Mouse (Mus musculus) CD4-positive, CD25-positive, alpha-beta regulatory T cell, adult 2 months (primary cell): ENCODE data around the gene Kifc3.
"Not testable (repeated sequence)": the region's sequence is repeated elsewhere in the genome, so short reads cannot be mapped to it uniquely, and the experiment has no call there.

Experiments
- DNase-seq: peaks from one replicate; pipeline ENCODE4 v3.0.0-alpha.2; 2012; ENCODE audit warnings: low read depth, low spot score

Kifc3 gene

GRCm38 (mm10) chr8:95202056-95202570, 499 bp downstream of the Kifc3 start:
- DNase-seq: no peak

- no peak for DNase-seq
Measured at GRCm38 (mm10) chr8:95201491-95201890, 1.1 kb downstream of the Kifc3 start.

DNA sequence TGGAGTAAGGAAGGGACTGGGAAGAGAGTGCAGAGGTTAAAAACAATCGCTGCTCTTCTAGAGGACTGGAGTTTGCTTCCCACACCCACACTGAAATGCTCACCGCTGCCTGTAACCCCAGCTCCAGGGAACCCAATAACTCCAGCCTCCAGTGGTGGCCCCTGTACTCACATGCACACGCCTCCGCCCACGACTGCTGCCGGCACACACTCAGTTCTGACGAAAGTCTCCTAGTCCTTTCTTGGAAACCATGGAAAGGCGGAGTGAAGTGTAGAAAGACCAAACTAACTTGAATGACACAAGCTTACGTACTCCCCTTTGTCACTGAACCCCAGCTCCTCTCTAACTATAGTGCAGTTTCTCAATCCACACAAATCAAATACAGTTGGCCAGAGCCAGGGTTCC, 2.6 kb downstream of the Kifc3 start:
- no peak for DNase-seq

DNA sequence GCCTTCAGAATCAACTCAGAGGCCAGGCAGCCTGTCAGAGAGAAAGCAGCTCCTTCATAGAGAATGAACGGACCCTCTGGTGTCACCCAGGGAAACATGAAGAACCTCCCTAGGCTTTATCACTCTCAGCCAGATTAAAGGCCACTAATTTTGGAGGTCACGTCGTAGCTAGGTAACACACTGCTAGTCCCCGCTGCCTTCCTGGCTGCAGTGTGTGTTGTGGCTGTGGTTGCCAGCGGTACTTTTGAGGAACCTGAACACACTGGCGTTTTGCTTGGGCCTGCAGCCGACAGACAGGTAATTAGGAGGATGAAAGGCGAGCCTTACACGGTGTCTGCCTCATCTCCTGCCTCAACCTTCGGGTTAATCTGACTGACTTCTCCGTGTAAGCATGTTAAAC, 6.9 kb downstream of the Kifc3 start:
- no peak for DNase-seq

DNA sequence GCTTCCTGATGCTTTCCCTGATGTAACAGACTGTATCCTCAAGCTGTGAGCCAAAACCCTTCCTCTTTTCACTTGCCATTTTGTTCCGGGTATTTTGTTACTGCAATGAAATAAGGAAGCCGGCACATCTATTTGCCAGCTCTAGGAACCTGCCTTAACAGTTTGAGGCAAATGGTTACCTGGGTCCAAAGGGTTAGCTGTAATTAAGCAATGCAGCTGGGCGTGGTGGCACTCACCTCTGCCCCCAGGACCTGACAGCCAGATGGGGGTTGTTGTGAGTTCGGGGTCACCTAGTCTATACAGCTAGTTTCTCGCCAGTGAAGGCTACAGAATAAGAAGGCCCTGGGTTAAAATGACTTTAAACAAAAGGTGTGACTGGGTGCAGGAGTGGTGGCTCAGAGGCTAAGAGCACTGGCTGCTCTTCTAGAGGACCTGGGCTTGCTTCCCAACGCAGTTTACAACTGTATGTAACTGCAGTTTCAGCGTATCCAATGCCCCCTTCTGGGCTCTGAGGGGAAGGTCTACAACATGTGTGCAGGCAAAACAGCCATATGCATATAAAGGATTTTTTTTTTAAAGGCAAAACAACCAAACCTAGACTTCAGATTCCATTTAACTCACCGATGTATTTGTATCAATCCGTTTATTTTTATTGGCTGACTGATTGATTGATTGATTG, 11.0 kb downstream of the Kifc3 start:
- DNase-seq: no peak

DNA sequence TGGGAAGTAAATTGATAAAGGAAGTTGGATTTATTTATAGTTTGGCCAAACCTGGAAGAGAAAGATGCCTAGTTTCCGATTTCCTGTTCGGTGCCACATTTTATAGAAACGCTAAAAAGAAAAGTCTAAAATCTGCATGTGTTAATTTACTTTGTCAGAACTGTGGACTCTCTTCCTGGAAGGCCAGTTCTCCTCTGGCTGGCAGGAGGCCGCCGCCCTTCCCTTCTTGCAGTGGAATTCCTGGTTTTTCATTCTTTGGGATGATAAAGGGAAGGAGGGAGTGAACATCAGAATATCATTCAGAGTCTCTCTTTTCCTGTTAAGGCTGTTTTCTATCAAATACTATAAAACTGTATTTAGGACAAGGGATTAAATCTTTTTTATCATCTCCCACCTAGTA, 15.0 kb downstream of the Kifc3 start:
- no peak for DNase-seq

GRCm38 (mm10) chr8:95185891-95186513, 16.6 kb downstream of the Kifc3 start:
- no peak for DNase-seq

- DNase-seq: no peak
Measured at GRCm38 (mm10) chr8:95185104-95185503, 17.5 kb downstream of the Kifc3 start.

DNA sequence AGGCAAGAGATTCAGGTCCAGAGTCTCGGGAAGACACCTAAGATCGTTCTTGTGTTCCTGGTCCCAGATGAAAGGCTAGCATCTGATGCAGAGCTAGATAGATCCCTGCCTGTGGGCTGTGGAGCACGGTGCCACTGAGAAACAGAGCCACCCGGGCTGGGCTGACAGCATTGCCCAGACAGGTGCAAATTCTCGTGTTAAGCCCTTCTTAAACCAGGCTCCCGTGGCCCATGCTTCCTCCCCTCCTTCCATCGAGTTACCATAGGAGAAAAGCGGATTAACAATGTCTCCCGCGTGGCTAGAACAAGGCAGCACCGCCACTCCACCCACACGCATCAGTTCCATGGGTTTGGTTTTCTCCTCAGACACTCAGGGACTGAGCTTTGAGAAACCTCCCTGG, 18.4 kb downstream of the Kifc3 start:
- DNase-seq: no peak

DNA sequence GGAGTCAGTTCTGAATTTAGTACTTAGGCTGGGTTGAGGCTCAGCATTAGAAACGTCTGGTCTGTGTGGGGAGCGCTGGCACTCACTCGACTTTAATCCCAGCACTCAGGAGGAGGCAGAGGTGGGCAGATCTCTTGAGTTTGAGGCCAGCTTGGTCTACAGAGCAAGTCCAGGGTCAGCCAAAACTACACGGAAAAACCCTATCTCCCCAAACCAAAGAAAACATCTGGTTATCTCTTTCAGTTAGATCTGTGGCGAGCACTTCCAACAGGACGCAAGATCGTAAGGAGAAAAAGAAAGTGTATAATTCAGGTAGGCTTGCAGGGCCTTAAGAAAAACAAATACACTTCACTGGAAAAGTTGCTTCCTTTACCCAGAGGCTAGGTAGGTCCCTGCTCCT, 20.8 kb downstream of the Kifc3 start:
- DNase-seq: no peak

DNA sequence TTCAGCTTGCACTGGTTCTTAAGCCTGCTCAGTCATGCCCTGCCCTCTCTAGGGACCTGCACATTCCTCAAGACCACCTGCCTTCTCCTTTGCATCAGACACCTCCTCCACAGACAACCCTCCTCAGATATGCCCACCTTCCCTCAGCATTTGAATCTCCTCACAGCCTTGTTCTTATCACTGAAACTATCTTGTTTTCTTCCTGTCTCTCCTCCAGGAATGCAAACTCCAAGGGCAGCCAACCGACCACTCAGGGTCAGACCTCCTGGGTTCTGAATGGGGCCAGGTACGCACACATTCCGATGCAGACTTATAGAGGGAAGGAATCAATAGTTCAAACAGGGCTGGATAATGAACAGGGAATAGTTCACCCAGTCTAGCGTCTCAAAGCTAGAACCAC, 24.4 kb downstream of the Kifc3 start:
- no peak for DNase-seq

DNA sequence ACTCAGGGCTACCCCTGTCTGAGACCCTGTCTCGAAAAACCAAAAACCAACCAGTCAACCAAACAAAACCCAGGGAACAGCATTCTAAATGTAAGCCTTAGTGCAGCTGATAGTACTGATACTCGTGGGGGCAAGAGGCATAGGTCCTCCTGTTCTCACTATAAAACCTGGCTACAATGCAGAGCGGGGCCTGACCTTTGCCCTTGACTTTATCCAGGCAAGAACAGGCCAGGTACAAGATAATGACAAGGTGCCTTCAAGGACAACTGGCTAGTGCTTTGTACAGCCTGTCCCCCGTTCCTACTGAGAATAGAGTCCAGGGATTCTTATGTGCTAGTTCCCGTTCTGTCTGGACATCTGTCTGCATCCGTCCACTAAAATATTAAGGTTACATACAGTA, 25.6 kb downstream of the Kifc3 start:
- no peak for DNase-seq

GRCm38 (mm10) chr8:95175808-95176207, 26.8 kb downstream of the Kifc3 start:
- DNase-seq: no peak

DNA sequence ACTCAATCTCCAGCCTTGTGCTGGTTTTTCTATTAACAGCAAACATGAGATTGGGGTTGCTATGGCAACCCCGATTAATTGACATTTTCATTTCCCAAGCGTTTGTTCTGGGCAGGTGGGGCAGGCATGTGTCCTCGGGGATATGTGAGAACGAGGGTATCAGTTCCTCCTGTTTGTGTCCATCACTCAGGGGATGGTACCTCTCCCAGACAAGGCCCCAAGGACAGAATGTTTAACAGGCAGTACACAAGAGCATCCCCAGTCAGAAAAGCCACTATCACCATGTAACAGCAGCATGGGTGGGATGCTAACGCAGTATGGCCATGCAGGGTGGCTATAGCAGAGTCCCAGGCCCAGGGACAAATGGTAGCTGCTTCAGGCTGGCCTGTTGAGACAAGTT, 27.3 kb downstream of the Kifc3 start:
- DNase-seq: no peak

DNA sequence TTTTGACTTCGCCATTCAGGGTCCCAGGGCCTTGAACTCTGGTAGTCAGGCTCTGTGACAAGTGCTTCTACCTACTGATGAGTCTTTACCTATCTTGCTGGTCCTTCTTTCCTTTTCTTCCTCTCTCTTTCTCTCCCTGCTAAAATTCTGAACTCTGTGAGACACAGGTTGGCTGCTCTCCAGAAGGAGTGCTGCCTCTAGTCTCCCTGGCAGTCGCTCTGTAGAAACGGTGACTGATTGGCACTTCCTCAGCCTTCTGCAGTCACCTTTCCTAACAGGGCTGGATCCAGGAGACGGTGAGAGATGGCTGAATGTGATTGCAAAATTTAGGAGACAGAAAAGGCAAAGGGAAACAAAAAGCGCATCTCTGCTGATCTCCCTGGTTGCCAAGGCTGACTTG, 30.2 kb downstream of the Kifc3 start:
- no peak for DNase-seq

GRCm38 (mm10) chr8:95167726-95168125, 34.9 kb downstream of the Kifc3 start:
- DNase-seq: no peak

- DNase-seq: no peak
Measured at GRCm38 (mm10) chr8:95166400-95166799, 36.2 kb downstream of the Kifc3 start.

GRCm38 (mm10) chr8:95165923-95166322, 36.7 kb downstream of the Kifc3 start:
- DNase-seq: no peak

- no peak for DNase-seq
Measured at GRCm38 (mm10) chr8:95164469-95164868, 38.1 kb downstream of the Kifc3 start.

- not testable (repeated sequence) for DNase-seq
Measured at GRCm38 (mm10) chr8:95163969-95164368, 38.6 kb downstream of the Kifc3 start.

DNA sequence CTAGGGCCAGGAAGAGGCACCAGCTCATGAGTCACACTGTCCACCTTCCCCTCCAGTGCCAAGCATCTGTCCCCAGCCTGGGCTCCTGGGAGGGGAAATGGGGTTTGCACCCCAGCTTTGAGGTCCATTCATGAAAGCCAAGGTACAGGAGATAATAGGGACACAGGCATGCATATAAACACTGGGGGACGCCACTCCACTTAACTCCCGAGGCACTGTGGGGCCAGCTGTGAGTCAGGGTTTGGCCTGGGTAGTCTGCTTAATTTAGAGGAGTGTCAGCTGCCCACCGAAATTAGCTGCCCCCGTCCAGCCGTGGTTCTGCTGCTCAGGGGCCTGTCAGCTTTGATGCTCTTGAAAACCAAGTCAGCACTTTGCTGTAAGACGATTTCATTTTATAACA, 39.8 kb downstream of the Kifc3 start:
- no peak for DNase-seq

- no peak for DNase-seq
Measured at GRCm38 (mm10) chr8:95159344-95159743, 43.3 kb downstream of the Kifc3 start.

GRCm38 (mm10) chr8:95158654-95159053, 44.0 kb downstream of the Kifc3 start:
- DNase-seq: no peak
